24 mouse cellular contexts compared by ENCODE assay signal in the genomic region with DNA sequence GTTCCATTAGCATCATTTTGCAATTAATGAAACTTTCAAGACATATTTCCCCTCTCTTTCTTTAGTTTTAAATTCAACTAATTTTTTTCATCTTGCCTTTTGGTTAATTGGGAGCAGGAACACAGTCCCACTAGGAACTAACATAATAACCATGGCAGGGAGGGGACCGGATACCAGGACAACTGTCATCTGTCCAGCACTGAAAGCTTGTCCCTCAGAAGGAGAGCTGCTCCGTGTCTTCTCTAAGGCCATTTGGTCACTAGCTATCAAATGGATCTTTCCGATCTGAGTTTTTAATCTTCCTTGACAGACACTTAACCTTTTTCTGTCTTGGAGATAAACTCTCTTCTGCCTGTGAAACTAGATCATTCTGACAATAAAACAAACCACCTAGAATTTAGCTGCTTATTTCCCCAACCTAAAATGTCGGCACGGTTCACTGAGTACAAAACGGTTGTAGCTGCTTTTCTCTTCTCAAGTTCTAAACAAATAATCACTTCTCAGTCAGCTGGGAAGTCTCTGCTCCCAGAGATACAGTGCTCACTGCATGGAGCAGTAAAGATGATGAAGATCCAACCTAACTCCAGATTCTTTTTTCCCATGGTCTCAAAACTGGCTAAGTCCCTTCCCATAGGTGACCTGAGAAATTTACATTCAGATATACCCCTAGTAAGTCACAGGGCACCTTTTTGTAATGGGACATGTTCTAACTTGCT.
"Had no signal": no experiment of that assay in that cellular context is flagged by ENCODE, and none has a peak within 500 bp of the region (broad histone marks: within the 10 kb centered on the region; RNA-seq: fewer than 3 reads in every experiment).

No protein-coding gene starts in this region.

- DNase-seq: forebrain, postnatal 0 days; gastrocnemius, postnatal 14 days; gastrocnemius, postnatal 36 days; heart, adult 11 months; heart, adult 2 months; heart, postnatal 14 days; heart, postnatal 36 days; kidney, adult 11 months; kidney, adult 2 months; kidney, postnatal 36 days; layer of hippocampus, adult 9-11 months; layer of hippocampus, postnatal 36 days; left cerebral cortex, postnatal 4 days had no signal

- H3K36me3 ChIP-seq: heart, embryonic 13.5 days; heart, embryonic 15.5 days; hindbrain, embryonic 13.5 days; hindbrain, embryonic 15.5 days; limb, embryonic 15.5 days; liver, embryonic 12.5 days had no signal

- H3K27ac ChIP-seq: heart, adult 2 months; heart, embryonic 13.5 days; heart, embryonic 15.5 days; hindbrain, embryonic 13.5 days; hindbrain, embryonic 15.5 days; hindbrain, postnatal 0 days; limb, embryonic 13.5 days; limb, embryonic 15.5 days; liver, embryonic 12.5 days; liver, embryonic 14.5 days had no signal

- H3K9ac ChIP-seq: forebrain, postnatal 0 days; heart, embryonic 13.5 days; heart, embryonic 15.5 days; hindbrain, embryonic 13.5 days; hindbrain, embryonic 15.5 days; limb, embryonic 13.5 days; limb, embryonic 15.5 days; liver, embryonic 12.5 days; liver, embryonic 14.5 days had no signal

- H3K9me3 ChIP-seq: heart, embryonic 13.5 days; heart, embryonic 15.5 days; hindbrain, embryonic 13.5 days; hindbrain, embryonic 15.5 days; limb, embryonic 13.5 days; limb, embryonic 15.5 days; liver, embryonic 12.5 days had no signal

- H3K4me2 ChIP-seq: heart, embryonic 11.5 days; heart, embryonic 13.5 days; heart, embryonic 15.5 days; hindbrain, embryonic 13.5 days; hindbrain, embryonic 15.5 days; limb, embryonic 13.5 days; limb, embryonic 15.5 days; liver, embryonic 12.5 days had no signal

- H3K4me3 ChIP-seq: heart, adult 2 months; heart, embryonic 13.5 days; heart, embryonic 15.5 days; hindbrain, embryonic 13.5 days; hindbrain, embryonic 15.5 days; limb, embryonic 13.5 days; limb, embryonic 15.5 days; liver, embryonic 12.5 days had no signal

- H3K4me1 ChIP-seq: heart, embryonic 15.5 days; hindbrain, embryonic 13.5 days; hindbrain, embryonic 15.5 days; limb, embryonic 13.5 days; limb, embryonic 15.5 days; liver, embryonic 12.5 days had no signal

- ATAC-seq: forebrain, postnatal 0 days; hindbrain, postnatal 0 days; intestine, embryonic 16.5 days; liver, embryonic 12.5 days had no signal

- H3K27me3 ChIP-seq: heart, embryonic 13.5 days; heart, embryonic 15.5 days; hindbrain, embryonic 13.5 days; hindbrain, embryonic 15.5 days; limb, embryonic 13.5 days; limb, embryonic 15.5 days; liver, embryonic 12.5 days had no signal
